Mouse (Mus musculus) midbrain, embryonic 14.5 days (tissue): ENCODE measurements around the gene Ccdc40. TPM values are rescaled to one million over a fixed set of nuclear protein-coding genes. Genes with fewer than 3 reads are reported as not detected.

Experiments
- ATAC-seq: fragments of 200-750 bp; cut with Nextera tagmentation; 2 replicates; pipeline ENCODE4 v1.8.0; 2017; ENCODE audit warnings: moderate number of reproducible peaks, moderate library complexity; ENCODE audit not compliant: low FRiP score, low TSS enrichment
- DNase-seq: peaks from one replicate; pipeline ENCODE4 v3.0.0-alpha.2; 2015
- H3K27ac ChIP-seq: fragments of 300-500 bp; sonication (generic); replicated peaks from 2 replicates; pipeline ENCODE4 v1.5.1; 2014; ENCODE audit warnings: mild to moderate bottlenecking, low read depth, low read length, moderate library complexity
- H3K27me3 ChIP-seq: fragments of 300-500 bp; sonication (generic); 2 replicates; pipeline ENCODE4 v1.6.1; 2014; ENCODE audit warnings: low read length, control low read depth, mixed read lengths; ENCODE audit not compliant: control insufficient read depth, insufficient read depth
- H3K36me3 ChIP-seq: fragments of 300-500 bp; sonication (generic); 2 replicates; pipeline ENCODE4 v1.6.1; 2014; ENCODE audit warnings: low read length, control low read depth; ENCODE audit not compliant: control insufficient read depth, insufficient read depth
- H3K4me1 ChIP-seq: fragments of 300-500 bp; sonication (generic); 2 replicates; pipeline ENCODE4 v1.6.1; 2014; ENCODE audit warnings: mild to moderate bottlenecking, antibody characterized with exemption, low read length, control low read depth; ENCODE audit not compliant: control insufficient read depth, insufficient read depth
- H3K4me2 ChIP-seq: fragments of 300-500 bp; sonication (generic); 2 replicates; pipeline ENCODE4 v1.6.1; 2014; ENCODE audit warnings: mild to moderate bottlenecking, low read length, moderate library complexity
- H3K4me3 ChIP-seq: fragments of 300-500 bp; sonication (generic); replicated peaks from 2 replicates; pipeline ENCODE4 v1.5.1; 2014; ENCODE audit warnings: low read depth, low read length
- H3K9ac ChIP-seq: fragments of 300-500 bp; sonication (generic); replicated peaks from 2 replicates; pipeline ENCODE4 v1.6.1; 2014; ENCODE audit warnings: mild to moderate bottlenecking, low read length, moderate library complexity
- H3K9me3 ChIP-seq: fragments of 300-500 bp; sonication (generic); 2 replicates; pipeline ENCODE4 v1.6.1; 2016; ENCODE audit warnings: low read length, control low read depth, mixed read lengths; ENCODE audit not compliant: control insufficient read depth
- WGBS: fragments of 180-500 bp; shearing (Covaris S2); extraction: QIAGEN DNeasy Blood & Tissue Kit; methylation state at CpG from one replicate; pipeline ENCODE4 v1.1.7; 2014; 5-methylcytosine and 5-hydroxymethylcytosine counted together
- polyA plus RNA-seq: library from polyadenylated mRNA; unstranded; fragments of >200 nt; fragmentation: Nextera tagmentation; extraction: Ambion mirVana; gene quantifications from 2 replicates; pipeline ENCODE4 v1.2.1, GENCODE M21; 2014

Gene Ccdc40
- 12.2 and 13.3 TPM in 2 replicates for polyA plus RNA-seq

DNA sequence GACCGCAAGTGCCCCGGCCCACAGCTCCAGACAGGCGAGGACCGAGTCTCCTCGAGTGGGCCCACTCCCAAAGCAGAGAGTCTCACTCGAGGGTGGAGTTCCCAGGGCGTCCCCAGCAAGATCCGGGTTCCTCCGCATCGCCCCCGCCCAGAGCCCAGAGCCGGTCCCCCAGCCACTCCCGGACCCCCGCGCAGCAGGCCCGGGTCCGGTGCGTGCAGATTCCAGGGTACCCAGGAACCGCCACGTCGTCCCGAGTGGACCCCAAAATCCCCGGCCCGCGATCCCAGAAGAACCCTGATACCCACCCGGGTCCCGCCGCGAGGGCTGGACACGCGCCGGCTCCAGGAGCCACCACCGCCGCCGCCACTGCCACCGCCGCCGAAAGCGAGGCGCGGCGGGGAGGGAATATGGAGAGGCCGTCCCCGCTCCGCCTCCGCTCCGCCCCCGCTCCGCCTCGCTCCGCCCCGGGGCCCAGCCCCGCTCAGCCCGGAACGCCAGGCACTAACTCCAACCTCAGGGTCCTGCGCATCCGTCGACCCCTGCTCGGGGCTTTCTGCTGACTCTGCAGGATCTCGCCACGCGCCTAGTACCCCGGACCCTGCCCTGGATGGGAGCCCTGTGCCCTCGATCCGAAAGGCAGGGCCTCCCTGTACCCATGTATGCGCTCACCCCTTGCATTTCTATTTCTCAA, at the start of gene Ccdc40, which contains the start of gene Tbc1d16:
Ccdc40 (plus strand) TSS at position 482 of the 691 bp plus-strand sequence.
Tbc1d16 (minus strand) TSS at position 409 of the 691 bp plus-strand sequence.
- H3K9ac ChIP-seq: peak within 1 kb of the TSS; percentile 90
- peaks cover 37% of the 10 kb centered on the region for H3K4me1 ChIP-seq
- peak within 1 kb of the TSS; percentile 70 for H3K27ac ChIP-seq
- H3K4me2 ChIP-seq: peak within 1 kb of the TSS; percentile 94
- peak; percentile 92 for DNase-seq
- H3K4me3 ChIP-seq: peak within 1 kb of the TSS; percentile 85
- ATAC-seq: peak; percentile 83
- H3K9me3 ChIP-seq: no peaks in the 10 kb centered on the region
- no peaks in the 10 kb centered on the region for H3K36me3 ChIP-seq
- under 1% methylated on average over 57 of the region's 66 CpGs for WGBS
- H3K27me3 ChIP-seq: no peaks in the 10 kb centered on the region

- no peak overlapping the region for H3K9ac ChIP-seq
- H3K4me3 ChIP-seq: no peak overlapping the region
- no peaks in the 10 kb centered on the region for H3K27me3 ChIP-seq
- 74% methylated on average over 14 of the region's 14 CpGs for WGBS
- H3K4me1 ChIP-seq: peaks cover 43% of the 10 kb centered on the region
- no peaks in the 10 kb centered on the region for H3K36me3 ChIP-seq
- H3K9me3 ChIP-seq: no peaks in the 10 kb centered on the region
- H3K4me2 ChIP-seq: no peak overlapping the region
- DNase-seq (peak; percentile 44), ATAC-seq (no peak)
- H3K27ac ChIP-seq: 0 out of 2 replicates have a peak overlapping the region, but pooled peaks have one; percentile 14
Measured at GRCm38 (mm10) chr11:119180824-119181582, 47.4 kb upstream of the Ccdc40 start.

DNA sequence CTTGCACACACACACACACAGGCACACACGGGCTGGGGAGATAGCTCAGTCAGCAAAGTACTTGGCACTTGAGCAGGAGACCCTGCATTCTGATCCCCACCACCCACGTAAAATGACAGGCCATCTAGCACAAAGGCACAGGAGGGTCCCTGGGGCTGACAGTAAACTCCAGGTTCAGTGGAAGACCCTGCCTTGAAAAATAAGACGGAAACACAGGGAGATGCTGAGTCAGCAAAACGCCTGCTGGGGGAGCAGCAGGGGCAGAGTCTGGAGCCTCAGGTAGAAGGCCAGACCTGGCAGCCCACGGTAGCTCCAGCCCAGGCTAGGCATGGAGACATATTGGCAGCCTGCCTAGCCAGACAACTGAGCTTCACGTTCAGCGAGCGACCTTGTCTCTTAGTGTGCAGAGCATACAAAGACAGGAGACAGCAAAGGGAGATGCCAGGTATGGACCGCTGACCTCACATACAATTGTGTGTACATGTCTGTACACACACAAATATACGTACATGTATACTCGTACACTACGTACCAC, 46.4 kb upstream of the Ccdc40 start:
- H3K4me1 ChIP-seq: peaks cover 36% of the 10 kb centered on the region
- H3K9me3 ChIP-seq: no peaks in the 10 kb centered on the region
- no peak overlapping the region for H3K4me3 ChIP-seq
- 84% methylated on average over 12 of the region's 12 CpGs for WGBS
- no peaks in the 10 kb centered on the region for H3K27me3 ChIP-seq
- no peak for ATAC-seq
- H3K4me2 ChIP-seq: no peak overlapping the region
- H3K27ac ChIP-seq: no peak overlapping the region; the same call in 1 of the 2 replicates
- H3K9ac ChIP-seq: no peak overlapping the region
- DNase-seq: no peak
- no peaks in the 10 kb centered on the region for H3K36me3 ChIP-seq

GRCm38 (mm10) chr11:119183684-119184310, 44.6 kb upstream of the Ccdc40 start:
- Histone ChIP-seq H3K4me3 (no peak overlapping the region), H3K36me3 (no peaks in the 10 kb centered on the region), H3K4me2 (no peak overlapping the region), H3K27me3 (no peaks in the 10 kb centered on the region), H3K4me1 (peaks cover 36% of the 10 kb centered on the region), H3K27ac (peak overlapping the region; percentile 33), H3K9ac (no peak overlapping the region), H3K9me3 (no peaks in the 10 kb centered on the region)
- 68% methylated on average over 15 of the region's 15 CpGs for WGBS
- ATAC-seq (no peak), DNase-seq (no peak)

DNA sequence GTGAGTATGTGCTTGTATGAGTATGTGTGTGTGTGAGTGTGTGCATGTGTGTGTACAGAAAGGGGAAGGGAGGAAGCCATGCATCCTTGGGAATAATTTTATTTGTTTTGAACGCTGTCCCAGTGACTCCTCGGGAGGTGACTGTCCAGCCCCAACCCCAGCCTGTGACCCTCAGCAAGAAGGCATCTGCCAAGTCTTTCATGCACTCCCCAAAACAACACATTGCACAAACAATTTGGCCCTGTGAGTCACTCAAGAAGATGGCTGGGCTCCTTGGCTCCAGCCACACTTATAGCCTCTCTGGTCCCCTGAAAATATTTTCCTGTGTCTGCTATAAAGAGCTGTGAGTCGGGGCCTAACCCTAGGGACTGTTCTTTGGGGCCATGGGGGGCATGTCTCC, 42.0 kb upstream of the Ccdc40 start:
- Histone ChIP-seq H3K9ac (no peak overlapping the region), H3K4me2 (no peak overlapping the region), H3K4me1 (peaks cover 41% of the 10 kb centered on the region), H3K27ac (no peak overlapping the region), H3K27me3 (no peaks in the 10 kb centered on the region), H3K4me3 (no peak overlapping the region), H3K9me3 (no peaks in the 10 kb centered on the region), H3K36me3 (no peaks in the 10 kb centered on the region)
- no peak for ATAC-seq
- WGBS: 88% methylated on average over 3 of the region's 3 CpGs
- no peak for DNase-seq

- Histone ChIP-seq H3K27ac (0 out of 2 replicates have a peak overlapping the region, but pooled peaks have one; percentile 9), H3K4me1 (peaks cover 34% of the 10 kb centered on the region), H3K9ac (no peak overlapping the region; the same call in 1 of the 2 replicates), H3K9me3 (no peaks in the 10 kb centered on the region), H3K4me2 (no peak overlapping the region), H3K4me3 (no peak overlapping the region), H3K27me3 (no peaks in the 10 kb centered on the region), H3K36me3 (no peaks in the 10 kb centered on the region)
- DNase-seq (peak; percentile 89), ATAC-seq (no peak)
- 49% methylated on average over 25 of the region's 25 CpGs for WGBS
Measured at GRCm38 (mm10) chr11:119186989-119187799, 41.2 kb upstream of the Ccdc40 start.

- Histone ChIP-seq H3K36me3 (no peaks in the 10 kb centered on the region), H3K9ac (no peak overlapping the region), H3K9me3 (no peaks in the 10 kb centered on the region), H3K4me1 (peaks cover 30% of the 10 kb centered on the region), H3K4me2 (no peak overlapping the region), H3K4me3 (no peak overlapping the region), H3K27ac (no peak overlapping the region), H3K27me3 (no peaks in the 10 kb centered on the region)
- DNase-seq: no peak
- WGBS: 54% methylated on average over 10 of the region's 10 CpGs
- ATAC-seq: no peak
Measured at GRCm38 (mm10) chr11:119187800-119188197, 40.6 kb upstream of the Ccdc40 start.

DNA sequence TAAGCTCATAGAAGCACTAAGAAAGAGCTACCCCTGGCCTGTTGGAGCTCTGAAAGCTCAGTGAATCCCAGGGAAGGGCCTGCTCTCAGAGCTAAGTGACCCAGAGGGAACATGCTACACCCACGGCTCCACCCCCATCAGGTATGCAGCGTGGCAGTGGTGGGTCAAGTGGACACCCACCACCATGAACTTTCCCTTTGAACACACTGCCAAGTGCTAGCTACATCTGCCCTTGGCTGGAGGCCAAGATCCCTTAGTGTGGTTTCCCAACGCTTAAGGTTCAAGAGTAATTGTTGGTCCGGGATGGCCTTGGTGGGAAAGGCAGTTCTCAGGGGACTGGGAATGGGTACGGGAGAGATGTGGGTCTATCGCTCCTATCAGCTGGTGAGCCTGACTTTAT, 40.0 kb upstream of the Ccdc40 start:
- peaks cover 24% of the 10 kb centered on the region for H3K4me1 ChIP-seq
- H3K4me2 ChIP-seq: no peak overlapping the region
- no peaks in the 10 kb centered on the region for H3K9me3 ChIP-seq
- H3K27ac ChIP-seq: no peak overlapping the region
- H3K4me3 ChIP-seq: no peak overlapping the region
- no peaks in the 10 kb centered on the region for H3K36me3 ChIP-seq
- DNase-seq (peak; percentile 43), ATAC-seq (no peak)
- 70% methylated on average over 6 of the region's 6 CpGs for WGBS
- H3K27me3 ChIP-seq: no peaks in the 10 kb centered on the region
- no peak overlapping the region for H3K9ac ChIP-seq
